Mouse (Mus musculus): ENCODE data around the gene Dnm3.

Gene Dnm3

GRCm38 (mm10) chr1:162206998-162207707 is 270.7 kb downstream of the Dnm3 start:
- WGBS, result 43% methylated on average over 12 of the region's 12 CpGs

GRCm38 (mm10) chr1:162202465-162203348 is 275.1 kb downstream of the Dnm3 start:
- WGBS, result 85% methylated on average over 12 of the region's 12 CpGs

- WGBS, result 90% methylated on average over 6 of the region's 6 CpGs
Observed at GRCm38 (mm10) chr1:162200446-162200845, 277.4 kb downstream of the Dnm3 start.

GRCm38 (mm10) chr1:162196812-162197680 is 280.8 kb downstream of the Dnm3 start:
- WGBS, result 73% methylated on average over 9 of the region's 9 CpGs

- 94% methylated on average over 4 of the region's 4 CpGs for WGBS
Observed at GRCm38 (mm10) chr1:162188744-162189143, 289.1 kb downstream of the Dnm3 start.

GRCm38 (mm10) chr1:162187352-162188120 is 290.3 kb downstream of the Dnm3 start:
- WGBS, result 56% methylated on average over 8 of the region's 8 CpGs

- WGBS, result 66% methylated on average over 7 of the region's 7 CpGs
Observed at GRCm38 (mm10) chr1:162186470-162187351, 291.1 kb downstream of the Dnm3 start.

GRCm38 (mm10) chr1:162184003-162184748 is 293.7 kb downstream of the Dnm3 start:
- 68% methylated on average over 14 of the region's 14 CpGs for WGBS

GRCm38 (mm10) chr1:162183438-162183837 is 294.4 kb downstream of the Dnm3 start:
- WGBS, result 90% methylated on average over 3 of the region's 3 CpGs

GRCm38 (mm10) chr1:162181187-162181975 is 296.5 kb downstream of the Dnm3 start:
- WGBS, result 78% methylated on average over 7 of the region's 7 CpGs

GRCm38 (mm10) chr1:162180451-162180850 is 297.4 kb downstream of the Dnm3 start:
- 83% methylated on average over 7 of the region's 7 CpGs for WGBS

GRCm38 (mm10) chr1:162179401-162179800 is 298.4 kb downstream of the Dnm3 start:
- WGBS, result 83% methylated on average over 4 of the region's 4 CpGs

- WGBS, result 84% methylated on average over 6 of the region's 6 CpGs
Observed at GRCm38 (mm10) chr1:162172806-162173205, 305.0 kb downstream of the Dnm3 start.

- WGBS, result 74% methylated on average over 7 of the region's 7 CpGs
Observed at GRCm38 (mm10) chr1:162163687-162164484, 313.9 kb downstream of the Dnm3 start.

GRCm38 (mm10) chr1:162162677-162163076 is 315.2 kb downstream of the Dnm3 start:
- 81% methylated on average over 7 of the region's 7 CpGs for WGBS

GRCm38 (mm10) chr1:162162249-162162648 is 315.6 kb downstream of the Dnm3 start:
- 58% methylated on average over 5 of the region's 5 CpGs for WGBS

GRCm38 (mm10) chr1:162160718-162161117 is 317.1 kb downstream of the Dnm3 start:
- WGBS, result 90% methylated on average over 1 of the region's 1 CpGs

GRCm38 (mm10) chr1:162158486-162158885 is 319.3 kb downstream of the Dnm3 start:
- 87% methylated on average over 2 of the region's 2 CpGs for WGBS

Measured in cerebral cortex, adult 2 months (tissue).